Mouse (Mus musculus) v-Abl transformed pro-B cells (cell line): ENCODE measurements around the gene Zbtb34.

Experiments used
- in situ Hi-C, 2 experiments: fragments of 400-800 bp; cut with MboI; formaldehyde crosslinking; loops; one replicate each; pipeline ENCODE4 v1.15.1; 2025; ENCODE audit not compliant: unreplicated experiment in 2 of 2

Gene Zbtb34

DNA sequence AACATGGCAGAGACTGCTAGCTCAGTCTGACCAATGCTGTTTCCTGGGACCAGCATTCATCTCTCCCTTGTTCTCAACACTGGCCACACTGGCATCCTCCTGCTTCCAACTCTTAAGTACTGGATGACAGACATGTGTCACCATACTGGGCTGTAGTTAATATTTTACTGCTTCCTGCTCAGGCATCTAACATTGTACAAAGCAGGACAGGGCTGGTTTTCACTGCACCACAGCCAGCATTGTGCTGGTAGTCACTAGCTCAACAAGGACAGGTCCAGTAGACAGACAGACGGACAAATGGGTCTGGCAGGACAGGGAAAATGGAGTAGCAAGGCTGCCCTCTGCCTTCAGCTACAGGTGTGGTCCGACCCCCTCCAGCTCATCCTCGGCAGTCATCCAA lies 70.6 kb downstream of the Zbtb34 start:
- in situ Hi-C loops, result no loop called here

DNA sequence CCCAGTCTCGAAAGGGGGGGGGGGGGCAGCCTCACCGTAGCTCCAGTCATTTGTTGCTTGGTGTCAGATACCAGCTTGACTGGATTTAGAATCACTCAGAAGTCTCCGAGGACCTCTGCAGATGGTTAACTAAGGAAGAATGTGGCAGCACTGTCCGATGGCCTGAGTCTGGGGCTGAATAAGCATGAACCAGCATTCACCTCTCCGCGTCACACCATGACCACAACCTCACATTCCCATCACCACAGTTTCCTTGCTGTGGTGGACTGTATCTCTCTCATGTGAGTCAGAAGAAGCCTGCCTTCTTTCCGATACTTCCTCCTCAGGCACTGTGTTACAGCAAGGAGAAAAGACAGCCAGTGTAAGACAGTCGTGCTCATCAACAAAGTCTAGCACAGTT lies 71.9 kb downstream of the Zbtb34 start:
- in situ Hi-C loops, result loop anchor here in 1 of 2 experiments (10.0 kb wide), 1 partner anchor 364 kb away; no protein-coding TSS in a partner anchor

DNA sequence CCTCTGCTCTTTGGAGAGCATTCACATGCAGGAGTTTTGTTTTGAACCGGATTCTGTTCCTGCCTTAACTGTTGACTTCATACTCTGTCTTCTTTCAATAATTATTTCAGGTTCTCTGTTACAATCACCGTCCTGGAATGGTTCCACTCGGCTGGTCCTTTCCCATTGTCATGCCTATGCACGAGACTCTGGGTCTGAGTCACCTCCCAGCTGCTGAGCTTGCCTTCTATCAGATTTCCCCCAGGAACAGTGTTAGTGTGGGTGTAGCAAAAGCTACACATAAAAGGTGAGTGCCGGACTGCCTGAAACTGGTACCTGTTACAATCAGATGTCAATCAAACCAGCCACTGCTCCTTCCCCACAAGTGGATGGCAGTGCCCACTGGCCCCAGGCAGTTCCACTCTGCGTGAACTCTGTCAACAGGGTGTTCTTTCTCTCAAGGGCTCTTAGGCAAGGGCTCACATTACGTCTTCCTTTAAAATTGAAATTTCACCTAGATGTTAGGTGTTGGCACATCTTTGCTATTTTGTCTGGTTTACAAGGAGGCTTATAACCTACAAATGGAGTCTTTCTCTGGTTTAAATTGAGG lies 73.8 kb downstream of the Zbtb34 start:
- in situ Hi-C loops, result loop anchor here in 1 of 2 experiments (10.0 kb wide), 1 partner anchor 363 kb away; no protein-coding TSS in a partner anchor
